Mouse (Mus musculus) bone marrow, adult 2 months (tissue): ENCODE data around the gene Sema3b. TPM values are rescaled to one million over a fixed set of nuclear protein-coding genes. Genes with fewer than 3 reads are reported as not detected.

Source experiments
- H3K27ac ChIP-seq: fragments of 200-500 bp; 2 replicates; pipeline ENCODE4 v1.5.1; 2012; ENCODE audit warnings: low read depth, mild to moderate bottlenecking, control low read depth, inconsistent platforms, low read length; ENCODE audit not compliant: control insufficient read depth, poor library complexity, insufficient read depth
- H3K4me1 ChIP-seq: fragments of 200-500 bp; 2 replicates; pipeline ENCODE4 v1.6.1; 2011; ENCODE audit warnings: low read length; ENCODE audit not compliant: control insufficient read depth, insufficient read depth
- H3K4me3 ChIP-seq: fragments of 200-500 bp; replicated peaks from 2 replicates; pipeline ENCODE3; 2011; ENCODE audit warnings: mild to moderate bottlenecking, low read depth, low read length, control low read depth; ENCODE audit not compliant: control insufficient read depth
- CTCF ChIP-seq: fragments of 200-500 bp; IDR thresholded peaks from 2 replicates; pipeline ENCODE4 v1.5.1; 2011; ENCODE audit warnings: low read length, control low read depth; ENCODE audit not compliant: control insufficient read depth, insufficient read depth
- POLR2A ChIP-seq: fragments of 200-500 bp; IDR thresholded peaks from 2 replicates; pipeline ENCODE4 v1.6.1; 2011; ENCODE audit warnings: low read depth, mild to moderate bottlenecking, control low read depth, low read length, borderline replicate concordance; ENCODE audit not compliant: control insufficient read depth
- WGBS: fragments of 180-500 bp; shearing (Covaris S2); methylation state at CpG from one replicate; pipeline ENCODE4 v1.1.7; 2018; 5-methylcytosine and 5-hydroxymethylcytosine counted together
- polyA plus RNA-seq: library from polyadenylated mRNA; stranded (reverse); fragments of >200 nt; gene quantifications from 2 replicates; pipeline ENCODE4 v1.2.4, GENCODE M21; 2011; ENCODE audit warnings: low replicate concordance; ENCODE audit not compliant: missing spikeins, insufficient read depth, insufficient read length

Sema3b gene
- polyA plus RNA-seq, 1 experiment, result not detected

DNA sequence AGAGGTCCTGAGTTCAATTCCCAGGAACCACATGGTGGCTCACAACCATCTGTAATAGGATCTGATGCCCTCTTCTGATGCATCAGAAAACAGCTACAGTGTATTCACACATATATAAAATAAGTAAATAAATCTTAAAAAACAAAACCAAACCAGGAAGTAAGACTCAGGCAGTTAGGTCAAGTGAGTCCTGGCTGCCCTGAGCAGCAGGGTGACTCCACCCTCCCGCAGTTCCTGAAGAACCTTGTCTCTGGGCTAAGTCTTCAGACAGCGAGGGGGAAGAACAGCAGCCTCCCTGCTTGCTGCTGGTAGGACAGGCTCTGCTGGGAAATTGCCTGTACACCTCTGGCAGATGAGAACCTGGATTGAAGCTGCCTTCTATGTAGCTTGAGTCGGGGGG lies 52.7 kb downstream of the Sema3b start:
- 19% methylated on average over 3 of the region's 3 CpGs for WGBS
- no peak overlapping the region for H3K4me3 ChIP-seq
- H3K27ac ChIP-seq, result peak overlapping the region; percentile 53; the same call in 1 of the 2 replicates
- TF ChIP-seq POLR2A, result no peak
- TF ChIP-seq CTCF, result no peak
- H3K4me1 ChIP-seq, result peaks cover 6% of the 10 kb centered on the region

DNA sequence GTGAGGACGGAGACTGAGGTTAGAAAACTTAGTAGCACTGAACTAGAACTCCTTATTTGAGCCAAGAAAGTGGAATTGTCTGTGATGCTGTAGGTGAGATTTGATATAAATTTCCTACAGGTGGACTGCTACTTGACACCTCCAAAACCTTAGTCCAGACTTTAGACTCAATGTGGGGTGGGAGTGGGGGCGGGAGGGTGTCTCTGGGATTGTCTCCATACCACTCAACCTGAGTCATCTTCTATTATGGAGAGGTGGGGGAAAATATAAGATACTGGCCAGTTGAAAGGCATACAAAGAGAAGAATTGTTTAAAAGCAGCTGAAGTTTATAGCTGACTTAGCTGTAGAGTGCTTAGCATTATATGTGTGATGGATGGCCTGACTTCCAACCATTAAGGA lies 53.3 kb downstream of the Sema3b start:
- WGBS, result 34% methylated on average over 2 of the region's 2 CpGs
- TF ChIP-seq POLR2A (no peak), CTCF (no peak)
- peak overlapping the region; percentile 98; the same call in 1 of the 2 replicates for H3K27ac ChIP-seq
- peaks cover 11% of the 10 kb centered on the region for H3K4me1 ChIP-seq
- peak overlapping the region; percentile 94 for H3K4me3 ChIP-seq

DNA sequence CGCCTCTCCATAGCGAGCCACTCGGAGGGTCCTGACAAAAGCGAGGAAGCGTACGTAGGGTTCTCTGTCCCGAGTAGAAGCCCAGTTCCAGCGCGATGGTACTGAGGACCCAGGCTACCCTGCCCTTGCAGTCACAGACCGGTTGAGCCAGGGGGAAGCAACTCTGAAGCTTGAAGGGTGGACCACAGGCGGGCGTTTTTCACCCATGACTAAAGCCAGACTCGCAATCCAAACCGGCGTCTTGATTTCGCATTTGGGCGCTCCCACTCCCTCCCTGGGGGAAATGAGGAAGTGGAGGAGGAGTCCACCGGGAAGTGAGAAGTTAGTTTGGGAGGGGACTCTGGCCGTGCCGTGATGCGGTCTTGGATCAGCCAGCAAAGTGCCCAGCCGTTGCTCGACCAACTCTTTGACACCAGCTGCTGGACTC lies 54.0 kb downstream of the Sema3b start:
- Histone ChIP-seq H3K4me1 (peaks cover 12% of the 10 kb centered on the region), H3K4me3 (peak overlapping the region; percentile 94), H3K27ac (peak overlapping the region; percentile 98)
- TF ChIP-seq CTCF (no peak), POLR2A (0 out of 2 replicates have a peak, but pooled peaks have one; percentile 35)
- WGBS, result under 1% methylated on average over 23 of the region's 23 CpGs

DNA sequence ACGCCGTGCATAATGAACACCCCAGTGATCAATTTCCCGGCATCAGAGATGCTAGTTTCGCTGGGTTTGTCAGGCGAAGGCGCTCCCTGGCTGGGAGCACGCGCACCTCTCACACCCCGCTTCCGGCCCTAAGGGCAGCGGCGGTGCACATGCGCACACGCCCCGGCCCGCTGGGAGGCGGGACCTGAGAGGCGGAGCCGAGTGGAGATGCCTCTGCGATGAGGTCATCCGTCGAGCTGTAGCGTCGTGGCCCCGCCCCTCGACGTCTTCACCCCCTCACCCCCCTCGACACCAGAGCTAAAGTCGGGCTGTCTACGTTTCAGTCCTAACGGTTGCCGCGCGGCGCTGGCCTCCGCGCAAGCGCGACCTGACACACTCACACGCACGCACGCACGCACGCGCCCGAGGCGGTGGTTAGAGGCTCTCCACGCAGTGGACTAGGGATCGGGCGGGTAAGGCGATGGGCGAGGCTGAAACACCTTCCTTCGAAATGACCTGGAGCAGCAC lies 54.7 kb downstream of the Sema3b start:
- Histone ChIP-seq H3K4me1 (peaks cover 12% of the 10 kb centered on the region), H3K27ac (peak overlapping the region; percentile 98), H3K4me3 (peak overlapping the region; percentile 94)
- peak; percentile 93 for TF ChIP-seq POLR2A
- TF ChIP-seq CTCF, result peak; percentile 7; the same call in 1 of the 2 replicates
- WGBS, result under 1% methylated on average over 53 of the region's 53 CpGs

DNA sequence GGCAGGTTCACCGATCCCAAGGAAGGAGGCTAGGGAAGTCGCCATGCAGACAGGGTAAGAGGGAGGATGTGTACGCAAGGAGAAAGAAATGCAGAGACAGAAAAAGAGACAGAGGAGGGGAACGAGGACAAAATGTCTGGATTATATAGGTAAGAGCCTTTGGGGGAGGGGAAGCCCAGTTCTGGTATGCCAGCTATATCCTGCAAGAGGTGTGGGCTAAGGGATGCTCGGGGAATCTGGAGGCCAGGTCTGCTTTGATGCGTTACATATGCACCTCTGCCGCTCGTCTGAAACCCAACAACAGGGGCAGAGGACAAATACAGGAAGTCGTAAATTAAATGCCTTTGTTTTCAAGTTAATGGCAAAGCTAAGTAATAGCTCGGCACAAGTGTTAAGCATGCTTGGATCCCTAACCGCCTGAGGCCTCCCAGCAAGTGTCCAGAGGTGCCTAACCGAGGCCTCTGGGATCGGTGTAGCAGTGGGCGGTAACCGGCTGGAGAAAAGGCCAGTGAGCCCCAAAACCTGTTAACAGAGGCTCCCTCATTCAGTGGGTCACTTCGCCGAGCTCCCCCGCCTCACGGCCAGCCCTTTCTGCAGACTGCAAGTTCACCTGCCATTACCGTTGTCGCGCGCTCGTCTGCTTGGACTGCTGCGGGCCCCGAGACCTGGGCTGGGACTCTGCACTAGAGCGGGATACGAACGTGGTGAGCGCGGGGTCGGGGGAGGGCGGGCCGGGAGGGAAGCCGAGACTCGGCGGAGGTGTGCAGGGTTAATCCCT lies 55.3 kb downstream of the Sema3b start:
- Histone ChIP-seq H3K4me1 (peaks cover 12% of the 10 kb centered on the region), H3K27ac (peak overlapping the region; percentile 7; the same call in 1 of the 2 replicates), H3K4me3 (peak overlapping the region; percentile 53)
- TF ChIP-seq POLR2A, result no peak
- no peak for TF ChIP-seq CTCF
- 4% methylated on average over 37 of the region's 37 CpGs for WGBS

DNA sequence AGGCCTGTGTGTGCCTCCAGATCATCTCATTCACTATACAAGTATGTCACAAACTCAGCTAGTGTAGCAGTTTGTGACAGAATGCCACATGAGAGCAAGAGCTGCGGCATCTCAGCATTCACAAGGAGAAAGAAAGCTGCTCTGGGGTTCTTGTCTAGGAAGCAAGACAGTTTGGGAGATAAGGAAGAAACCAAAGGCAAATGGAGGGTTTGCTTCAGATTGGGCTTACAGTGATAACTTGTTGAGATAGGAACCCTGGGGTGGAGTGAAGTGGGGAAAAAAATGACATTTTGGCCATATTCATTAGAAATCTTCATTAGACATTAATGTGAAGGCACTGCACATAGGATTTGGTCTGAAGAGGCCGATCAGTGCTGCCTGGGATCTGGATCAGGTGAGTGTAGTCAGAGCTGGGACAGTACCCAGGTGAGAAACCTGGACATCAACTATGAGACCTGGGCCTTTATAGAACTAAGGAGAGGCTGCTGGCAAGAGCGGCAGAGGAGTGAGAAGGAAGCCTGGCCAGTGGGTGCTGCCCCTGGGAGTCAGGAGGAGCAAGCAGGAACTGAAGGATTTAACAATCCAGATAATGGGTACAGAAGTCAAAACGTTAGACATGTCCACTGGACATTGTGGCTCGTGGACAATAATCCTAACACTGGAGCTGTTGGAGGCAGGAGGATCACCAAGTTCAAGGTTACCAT lies 56.2 kb downstream of the Sema3b start:
- H3K4me3 ChIP-seq, result no peak overlapping the region

DNA sequence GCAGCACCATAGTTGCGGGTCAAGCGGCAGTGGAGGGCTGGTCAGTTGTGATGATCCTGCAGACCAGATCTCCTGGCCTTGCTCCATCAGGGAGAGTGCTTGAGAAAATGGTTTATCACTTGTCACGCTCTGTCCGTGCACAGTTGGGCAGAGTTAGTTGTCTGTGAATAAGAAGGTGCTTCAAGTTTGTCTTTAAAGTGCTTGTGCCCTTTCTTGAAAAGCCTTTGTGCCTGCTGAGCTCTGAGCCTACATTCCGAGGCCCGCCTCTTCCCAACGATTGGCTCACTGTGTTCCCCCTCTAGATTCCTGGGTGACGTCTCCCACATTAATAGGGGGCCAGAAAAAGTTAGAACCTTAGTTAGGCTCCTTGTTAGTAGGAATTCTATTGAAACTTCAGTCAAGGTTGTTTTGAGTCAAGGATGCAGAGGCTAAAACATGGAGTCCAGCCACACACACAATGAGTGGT lies 57.1 kb downstream of the Sema3b start:
- Histone ChIP-seq H3K4me1 (peaks cover 13% of the 10 kb centered on the region), H3K27ac (no peak overlapping the region), H3K4me3 (peak overlapping the region; percentile 57)
- TF ChIP-seq CTCF, result no peak
- no peak for TF ChIP-seq POLR2A
- WGBS, result 43% methylated on average over 8 of the region's 8 CpGs

More for the DNA sequence above, 56.2 kb downstream of the Sema3b start:
- H3K27ac ChIP-seq, result no peak overlapping the region
- TF ChIP-seq CTCF (no peak), POLR2A (no peak)
- WGBS, result 75% methylated on average over 5 of the region's 5 CpGs
- peaks cover 12% of the 10 kb centered on the region for H3K4me1 ChIP-seq

DNA sequence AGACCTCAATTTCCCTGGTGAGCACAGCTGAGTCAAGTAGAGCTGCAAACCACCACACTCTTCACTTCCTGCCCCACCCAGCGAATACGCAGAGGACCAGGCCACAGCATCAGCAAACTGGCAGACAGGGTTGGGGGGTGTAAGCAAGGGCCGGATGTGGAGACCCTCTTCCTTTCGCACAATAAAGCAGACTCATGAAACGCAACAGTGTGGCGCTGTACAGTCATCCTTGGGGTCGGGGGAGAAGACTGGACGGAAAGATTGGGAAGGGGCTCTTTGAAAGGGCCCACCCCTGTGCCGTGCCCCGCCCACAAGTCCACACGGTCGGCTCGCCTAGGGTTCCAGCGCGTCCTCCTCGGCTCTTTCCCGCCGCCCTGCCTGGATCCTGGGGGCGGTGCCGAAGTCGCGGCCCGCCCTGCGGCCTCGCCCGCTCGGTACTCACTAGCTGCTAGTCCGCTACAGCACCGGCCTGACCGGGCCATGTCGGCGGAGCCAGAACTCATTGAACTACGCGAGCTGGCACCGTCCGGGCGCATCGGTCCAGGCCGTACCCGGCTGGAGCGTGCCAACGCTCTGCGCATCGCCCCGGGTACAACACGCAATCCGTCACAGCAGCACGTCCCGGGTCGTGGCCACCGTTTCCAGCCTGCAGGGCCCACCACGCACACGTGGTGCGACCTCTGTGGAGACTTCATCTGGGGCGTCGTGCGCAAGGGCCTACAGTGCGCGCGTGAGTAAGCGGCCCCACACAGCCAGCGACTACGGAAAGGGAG lies 57.7 kb downstream of the Sema3b start, which contains the start of gene Rassf1:
TSS of gene Rassf1 (plus strand) at position 439 of the 773 bp plus-strand sequence.
- 2% methylated on average over 63 of the region's 63 CpGs for WGBS
- peak within 1 kb of the TSS; percentile 57 for H3K4me3 ChIP-seq
- H3K4me1 ChIP-seq, result peaks cover 13% of the 10 kb centered on the region; the same call in 1 of the 2 replicates
- TF ChIP-seq CTCF, result no peak
- TF ChIP-seq POLR2A, result 0 out of 2 replicates have a peak, but pooled peaks have one; percentile 31
- H3K27ac ChIP-seq, result peak within 1 kb of the TSS; percentile 68
